In genomic region chrX:51204626-51205547, GRCm38 (mm10) we compare ENCODE assay signal across 8 mouse cellular contexts. TPM values are rescaled to one million over a fixed set of nuclear protein-coding genes. Genes with fewer than 3 reads are reported as not detected.
DNase-seq lines count a peak whose midpoint lies in the region; ATAC-seq and TF ChIP-seq lines count a peak whose summit lies in the region.

No protein-coding gene starts in this region.

- DNase-seq in cerebellum, adult 9-10 months = no peak
- peak; percentile 4 to 36 for DNase-seq in cerebellum, adult 18-20 months
- peak; percentile 50 for DNase-seq in forelimb bud, embryonic 11.5 days (ENCODE audit: low read depth, low spot score)
- peak; percentile 53 for DNase-seq in lung, adult 2 months
- DNase-seq in thymus, postnatal 36 days = peak; percentile 76 to 83

- ATAC-seq in cerebellum, adult (ENCODE audit: insufficient number of reproducible peaks, low FRiP score, low TSS enrichment) = peak; percentile 15; the same call in 1 of the 2 replicates
- peak; percentile 93 for ATAC-seq in intestine, embryonic 15.5 days
- ATAC-seq in neural tube, embryonic 14.5 days (ENCODE audit: low read depth) = peak; percentile 84

- H3K27ac ChIP-seq in intestine, embryonic 15.5 days = peak overlapping the region; percentile 79
- H3K27ac ChIP-seq in neural tube, embryonic 14.5 days (ENCODE audit: low read depth, low read length) = no peak overlapping the region

- H3K4me3 ChIP-seq in intestine, embryonic 15.5 days (replicated peaks) = peak overlapping the region; percentile 54
- peak overlapping the region; percentile 79 for H3K4me3 ChIP-seq in lung, adult 2 months (replicated peaks; ENCODE audit: extremely low read depth, low read depth, low read length)
- peak overlapping the region; percentile 41 for H3K4me3 ChIP-seq in neural tube, embryonic 14.5 days (ENCODE audit: low read depth, low read length)

- H3K4me1 ChIP-seq in intestine, embryonic 15.5 days (replicated peaks) = no peaks in the 10 kb centered on the region
- no peaks in the 10 kb centered on the region for H3K4me1 ChIP-seq in lung, adult 2 months (ENCODE audit: control insufficient read depth, insufficient read depth, low read length)
- H3K4me1 ChIP-seq in neural tube, embryonic 14.5 days (ENCODE audit: control insufficient read depth, insufficient read depth, low read length) = no peaks in the 10 kb centered on the region

- no peaks in the 10 kb centered on the region for H3K27me3 ChIP-seq in intestine, embryonic 15.5 days (replicated peaks)
- H3K27me3 ChIP-seq in neural tube, embryonic 14.5 days (ENCODE audit: control insufficient read depth, insufficient read depth, low read length) = peaks cover 8% of the 10 kb centered on the region; the same call in 1 of the 2 replicates

- no peaks in the 10 kb centered on the region for H3K9me3 ChIP-seq in intestine, embryonic 15.5 days
- H3K9me3 ChIP-seq in neural tube, embryonic 14.5 days (ENCODE audit: control insufficient read depth, low read length) = no peaks in the 10 kb centered on the region

- TF ChIP-seq POLR2A in lung, adult 2 months (IDR thresholded peaks at IDR 0.05; ENCODE audit: borderline replicate concordance, extremely low read depth, low read depth, low read length) = no peak

- no peaks in the 10 kb centered on the region for H3K36me3 ChIP-seq in intestine, embryonic 15.5 days
- H3K36me3 ChIP-seq in neural tube, embryonic 14.5 days (ENCODE audit: control insufficient read depth, insufficient read depth, low read length) = no peaks in the 10 kb centered on the region

- TF ChIP-seq CTCF in lung, adult 2 months (IDR thresholded peaks at IDR 0.05; ENCODE audit: insufficient read depth, low read length) = no peak

- H3K9ac ChIP-seq in intestine, embryonic 15.5 days = peak overlapping the region; percentile 50
- H3K9ac ChIP-seq in neural tube, embryonic 14.5 days (replicated peaks; ENCODE audit: low read depth, low read length) = no peak overlapping the region

- peak overlapping the region; percentile 68 for H3K4me2 ChIP-seq in intestine, embryonic 15.5 days (replicated peaks)
- H3K4me2 ChIP-seq in neural tube, embryonic 14.5 days (ENCODE audit: low read depth, low read length) = peak overlapping the region; percentile 78

- 15% methylated on average over 40 of the region's 67 CpGs for WGBS in intestine, embryonic 15.5 days
- 33% methylated on average over 67 of the region's 67 CpGs for WGBS in lung, adult 2 months
- WGBS in neural tube, embryonic 14.5 days = 21% methylated on average over 50 of the region's 67 CpGs

RNA-seq across cellular contexts. Expression of gene Mbnl3, which starts 1.4 kb away (rescaled TPM):
- polyA plus RNA-seq in intestine, embryonic 15.5 days (2015; fragmentation: Nextera tagmentation; extraction: Ambion mirVana) = 10.7 and 11.3 TPM in 2 replicates
- polyA plus RNA-seq in lung, adult 2 months (2012; rRNA removed) = 3.8 and 4.8 TPM in 2 replicates
- polyA plus RNA-seq in neural tube, embryonic 14.5 days (2014; fragmentation: Nextera tagmentation; extraction: Ambion mirVana) = 0.16 and 0.93 TPM in 2 replicates

Comparison
In these comparisons a context has a peak if more than half of its experiments do, and no peak if none do; other contexts are left out.
1. ATAC-seq: peak in every context shown above with its lines; median percentile 93 in intestine, embryonic 15.5 days; 84 in neural tube, embryonic 14.5 days; 15 in cerebellum, adult.